Mouse (Mus musculus) kidney, postnatal 25 days (tissue): ENCODE measurements around the gene Gps2.
A peak's percentile ranks its signal among the peaks of the same experiment; 100 is the strongest.
"Not testable (repeated sequence)": the region's sequence is repeated elsewhere in the genome, so short reads cannot be mapped to it uniquely, and the experiment has no call there.

Source experiments
- DNase-seq, 2 experiments: peaks; one replicate each; pipeline ENCODE4 v3.0.0; 2021; ENCODE audit warnings: mixed read lengths in 2 of 2

Gps2 gene

DNA sequence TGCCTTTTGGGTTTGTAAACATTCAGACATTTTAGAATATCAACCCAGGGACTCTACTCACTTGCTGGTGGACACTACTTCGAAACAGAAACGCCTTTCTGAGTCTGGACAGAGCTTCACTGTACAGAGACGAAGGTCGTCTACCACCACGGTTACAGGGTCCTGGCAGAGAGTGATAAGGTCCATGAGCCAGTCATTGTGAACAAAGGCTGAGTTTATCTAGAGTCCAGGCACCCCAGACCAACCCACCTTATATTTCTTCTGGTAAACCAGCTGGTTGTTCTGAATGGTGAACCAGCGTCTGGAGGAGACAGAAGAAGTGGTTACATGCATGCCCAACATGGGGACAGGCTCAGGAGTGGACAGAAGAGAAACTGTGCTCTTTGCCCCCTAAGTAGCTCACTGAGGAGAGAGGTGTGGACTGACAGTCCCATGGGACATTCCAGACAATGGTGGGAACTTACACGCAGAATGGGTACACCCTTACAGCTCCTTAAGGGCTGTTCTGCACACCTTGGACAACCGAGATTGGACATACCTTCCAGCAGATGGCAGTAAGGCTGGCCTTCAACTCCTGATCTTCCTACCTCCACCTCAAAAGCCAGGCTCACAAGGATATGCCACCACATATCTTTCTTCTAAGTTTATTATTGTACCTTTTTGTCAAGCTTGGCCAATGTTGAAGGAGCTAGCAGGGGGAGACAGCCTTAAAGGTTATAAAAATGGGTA is 26.6 kb upstream of the Gps2 start:
- DNase-seq = peak; percentile 63 to 70

DNA sequence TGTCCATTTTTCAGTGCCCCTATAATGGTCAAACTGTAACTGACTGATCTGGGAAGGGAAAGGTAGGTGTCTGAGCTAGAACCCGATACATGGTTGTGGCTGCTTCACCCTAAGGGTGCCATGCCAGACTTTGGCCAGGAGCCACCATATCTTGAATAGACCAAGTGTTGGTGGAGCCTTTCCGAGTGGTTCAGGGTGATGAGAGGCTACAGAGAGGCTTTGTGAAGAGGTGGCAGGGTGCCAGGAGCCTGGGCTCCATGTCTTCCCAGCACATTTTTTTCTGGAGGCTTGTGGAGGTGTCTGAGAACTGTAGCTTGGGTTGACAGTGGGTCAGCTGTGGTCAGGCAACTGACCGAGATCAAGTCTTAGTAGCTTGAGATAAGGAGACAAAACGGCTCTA is 22.2 kb upstream of the Gps2 start:
- DNase-seq = no peak

DNA sequence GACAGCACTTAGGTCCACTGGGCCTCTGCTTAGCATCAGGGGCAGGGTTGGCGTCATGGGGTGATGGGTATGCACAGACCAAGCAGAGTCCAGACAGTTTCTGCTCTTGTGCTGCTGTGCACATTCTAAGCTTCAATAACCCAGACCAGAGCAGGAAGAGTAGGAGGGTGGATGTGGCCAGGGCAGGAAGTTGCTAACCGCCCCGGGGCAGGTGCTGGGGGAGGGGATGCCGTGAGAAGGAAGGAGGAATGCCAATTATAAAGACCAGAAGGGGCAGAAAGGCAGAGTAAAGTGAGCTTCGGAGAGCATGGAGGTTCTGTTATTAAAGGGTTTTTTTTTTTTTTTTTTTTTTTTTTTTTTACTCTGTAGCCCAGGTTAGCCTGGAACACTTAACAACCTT is 19.0 kb upstream of the Gps2 start:
- no peak for DNase-seq

DNA sequence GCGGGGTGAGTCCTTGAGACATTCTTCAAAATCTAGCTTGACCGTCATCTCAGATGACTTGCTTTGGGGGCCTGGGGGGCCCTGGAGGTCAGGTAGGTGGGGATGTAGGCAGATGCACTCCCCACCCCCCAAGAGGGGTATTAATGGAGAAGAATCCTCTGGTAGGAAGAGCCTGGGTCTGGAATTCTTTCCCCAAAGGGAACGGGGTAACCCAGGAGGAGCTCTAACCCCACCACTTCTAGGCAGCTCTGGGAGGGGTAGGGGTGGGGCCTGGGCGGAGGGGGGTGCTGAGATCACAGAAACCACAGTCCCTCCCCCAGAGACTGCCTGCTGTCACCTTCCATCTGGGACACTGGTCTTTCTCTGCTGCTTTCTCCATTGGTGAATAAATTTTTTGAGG is 18.4 kb upstream of the Gps2 start, which contains the start of gene Acap1:
Acap1 (minus strand) TSS at position 249 of the 400 bp plus-strand sequence.
- DNase-seq = no peak

DNA sequence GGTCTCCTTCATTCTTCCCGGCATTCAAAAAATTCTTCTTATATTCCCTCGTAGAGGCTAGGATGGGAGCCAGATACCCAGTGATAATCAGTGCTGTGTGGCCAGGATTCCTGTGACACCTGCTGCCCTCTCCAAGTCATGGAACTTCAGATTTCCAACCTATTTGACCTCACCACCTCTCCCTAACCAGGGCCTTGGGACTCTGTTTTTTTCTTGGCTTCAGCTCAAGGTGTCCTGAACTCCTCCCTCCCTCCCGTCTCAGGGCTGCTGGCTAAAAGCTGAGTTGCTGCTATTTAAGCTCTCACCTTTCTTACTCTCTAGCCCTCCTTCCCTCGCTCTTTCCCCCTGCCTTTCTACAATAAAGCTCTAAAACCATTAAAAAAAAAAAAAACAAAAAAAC is 13.8 kb upstream of the Gps2 start:
- DNase-seq = peak; percentile 31 to 61

DNA sequence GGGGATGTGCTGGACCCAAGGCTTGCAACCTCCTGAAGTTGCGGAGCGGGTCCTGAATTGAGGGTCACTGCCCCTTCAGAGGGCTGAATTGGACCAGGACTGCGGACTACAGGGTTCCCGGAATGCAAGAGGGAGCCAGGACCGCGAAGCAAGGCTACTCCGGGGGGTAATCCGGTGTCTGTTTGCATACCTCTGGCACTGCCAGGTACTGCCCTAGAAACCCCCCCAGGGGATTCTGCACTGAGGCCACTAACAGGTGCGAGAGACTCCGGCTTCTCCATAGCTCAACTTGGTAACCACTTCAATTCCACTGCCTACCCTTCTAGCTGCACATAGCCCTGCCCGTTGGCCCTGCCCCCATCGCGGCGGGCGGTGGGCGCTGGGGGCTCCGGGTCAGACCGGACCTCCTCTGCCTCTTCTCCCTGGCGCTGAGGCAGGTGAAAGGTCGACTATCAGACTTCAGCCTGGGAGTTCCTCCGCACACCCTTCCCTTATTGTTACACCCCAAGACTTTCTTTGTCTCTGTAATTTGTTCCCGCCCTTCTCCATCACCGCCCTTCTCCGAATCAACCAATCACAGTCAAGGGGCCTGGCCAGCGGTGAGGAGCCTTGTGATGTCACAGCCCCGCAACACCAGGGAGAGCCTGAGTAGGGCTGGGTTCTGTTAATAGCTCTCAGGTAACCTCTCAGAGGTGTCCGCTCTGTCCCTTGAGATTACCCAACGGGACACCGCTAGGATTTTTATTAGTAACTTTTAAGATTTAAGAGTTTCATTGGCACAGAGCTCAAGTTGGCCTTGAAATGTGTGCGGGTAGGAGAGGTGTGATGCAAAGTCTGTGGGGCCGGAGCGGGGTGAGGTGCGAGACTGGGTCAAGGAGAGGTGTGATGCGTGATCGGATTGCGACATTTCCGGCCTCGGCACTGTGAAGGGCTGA is 12.9 kb upstream of the Gps2 start, which contains the start of the genes 2810408A11Rik and Neurl4:
2810408A11Rik (minus strand) TSS at position 517 of the 935 bp plus-strand sequence.
Neurl4 (plus strand) TSS at position 602 of the 935 bp plus-strand sequence.
- DNase-seq = peak; percentile 91 to 97

DNA sequence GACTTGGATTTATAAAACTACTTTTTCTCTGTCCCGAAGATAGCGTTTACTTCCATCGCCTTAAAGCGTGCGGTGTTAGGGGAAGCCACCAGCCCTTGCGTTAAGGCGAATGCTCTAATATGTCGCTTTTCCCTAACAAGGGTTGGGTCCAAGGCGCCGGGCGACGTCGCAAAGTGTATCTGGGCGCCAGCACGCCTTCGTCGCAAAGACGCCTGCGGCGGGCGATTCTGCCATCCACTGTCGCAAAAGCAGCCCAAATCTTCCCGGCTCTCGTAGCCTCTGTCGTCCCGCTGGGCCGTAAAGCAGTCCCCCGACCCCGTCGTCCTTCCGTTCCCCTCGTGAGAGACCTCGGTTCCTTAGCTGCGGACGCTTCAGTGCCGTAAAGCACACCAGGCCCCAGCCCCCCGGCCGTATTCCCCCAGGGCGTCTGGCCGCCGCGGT is 12.3 kb upstream of the Gps2 start:
- peak; percentile 94 to 99 for DNase-seq

DNA sequence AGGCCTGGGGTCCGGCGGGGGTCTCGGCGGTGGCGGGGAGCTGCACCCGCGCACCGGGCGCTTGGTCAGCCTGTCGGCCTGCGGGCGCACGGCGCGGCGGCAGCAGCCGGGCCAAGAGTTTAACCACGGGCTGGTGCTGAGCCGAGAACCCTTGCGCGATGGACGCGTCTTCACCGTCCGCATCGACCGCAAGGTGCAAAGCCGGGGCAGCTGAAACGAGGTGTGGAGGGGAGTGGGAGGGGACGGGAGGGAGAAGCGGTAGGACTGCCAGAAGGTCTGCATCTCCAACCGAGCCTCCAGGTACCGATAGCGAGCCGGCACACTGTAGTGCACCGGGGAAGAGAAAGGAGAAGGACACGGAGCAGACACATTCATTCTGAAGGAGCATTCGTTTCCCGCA is 11.7 kb upstream of the Gps2 start:
- no peak for DNase-seq

DNA sequence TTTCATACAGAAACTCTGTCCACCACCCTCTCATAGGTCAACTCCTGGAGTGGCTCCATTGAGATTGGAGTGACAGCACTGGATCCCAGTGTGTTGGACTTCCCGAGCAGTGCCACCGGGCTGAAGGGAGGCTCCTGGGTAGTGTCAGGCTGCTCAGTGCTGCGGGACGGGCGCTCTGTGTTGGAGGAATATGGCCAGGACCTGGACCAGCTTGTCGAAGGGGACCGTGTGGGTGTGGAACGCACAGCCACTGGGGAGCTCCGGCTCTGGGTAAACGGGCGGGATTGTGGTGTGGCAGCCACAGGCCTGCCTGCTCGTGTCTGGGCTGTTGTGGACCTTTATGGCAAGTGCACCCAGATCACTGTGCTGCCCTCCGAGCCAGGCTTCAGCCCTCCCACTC is 10.7 kb upstream of the Gps2 start:
- no peak for DNase-seq

DNA sequence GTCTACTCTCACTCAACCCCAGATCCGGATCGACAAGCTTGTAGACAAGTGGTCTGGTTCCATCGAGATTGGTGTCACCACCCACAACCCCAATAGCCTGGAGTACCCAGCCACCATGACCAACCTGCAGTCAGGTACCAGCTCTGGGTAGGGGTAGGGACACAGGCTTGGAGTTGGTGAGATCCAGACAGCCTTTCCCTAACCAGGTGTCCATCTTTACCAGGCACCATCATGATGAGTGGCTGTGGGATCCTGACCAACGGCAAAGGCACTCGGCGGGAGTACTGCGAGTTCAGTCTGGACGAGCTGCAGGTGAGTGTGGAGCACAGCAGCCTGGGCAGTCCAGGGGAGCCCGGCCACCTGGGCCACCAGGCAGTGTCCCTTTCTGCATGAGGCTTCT is 9.4 kb upstream of the Gps2 start:
- no peak for DNase-seq

DNA sequence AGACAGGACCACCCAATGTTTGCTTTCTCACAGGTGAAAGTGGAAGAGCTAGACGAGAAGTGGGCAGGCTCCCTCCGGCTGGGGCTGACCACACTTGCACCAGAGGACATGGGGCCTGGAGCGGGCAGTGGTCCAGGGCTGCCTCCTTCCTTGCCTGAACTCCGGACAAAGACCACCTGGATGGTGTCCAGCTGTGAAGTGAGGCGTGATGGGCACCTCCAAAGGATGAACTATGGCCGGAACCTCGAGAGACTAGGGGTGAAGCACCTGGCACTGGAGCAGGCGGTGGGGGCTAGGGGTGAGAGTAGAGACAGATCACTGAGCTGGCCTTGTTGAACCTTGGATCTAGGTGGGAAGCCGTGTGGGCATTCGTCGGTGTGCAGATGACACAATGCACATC is 5.0 kb upstream of the Gps2 start:
- peak; percentile 94 to 97 for DNase-seq

DNA sequence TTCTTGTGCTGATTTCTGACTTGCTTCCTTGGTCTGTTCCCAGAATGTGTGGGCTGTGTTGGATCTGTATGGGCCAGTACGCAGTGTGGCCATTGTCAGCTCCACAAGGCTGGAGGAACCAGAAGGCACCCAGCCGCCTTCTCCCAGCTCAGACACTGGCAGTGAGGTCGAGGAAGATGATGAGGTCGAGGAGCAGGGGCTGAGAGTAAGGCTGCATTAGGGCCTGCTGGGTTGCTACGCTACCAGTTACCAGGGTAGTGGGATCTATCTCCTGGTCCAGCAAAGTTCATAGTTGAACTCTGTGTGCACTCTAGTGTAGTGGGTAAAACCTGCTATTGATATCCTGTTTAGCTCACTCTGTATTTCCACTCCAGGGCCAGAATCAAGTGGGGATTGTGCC is 4.5 kb upstream of the Gps2 start:
- DNase-seq = no peak

DNA sequence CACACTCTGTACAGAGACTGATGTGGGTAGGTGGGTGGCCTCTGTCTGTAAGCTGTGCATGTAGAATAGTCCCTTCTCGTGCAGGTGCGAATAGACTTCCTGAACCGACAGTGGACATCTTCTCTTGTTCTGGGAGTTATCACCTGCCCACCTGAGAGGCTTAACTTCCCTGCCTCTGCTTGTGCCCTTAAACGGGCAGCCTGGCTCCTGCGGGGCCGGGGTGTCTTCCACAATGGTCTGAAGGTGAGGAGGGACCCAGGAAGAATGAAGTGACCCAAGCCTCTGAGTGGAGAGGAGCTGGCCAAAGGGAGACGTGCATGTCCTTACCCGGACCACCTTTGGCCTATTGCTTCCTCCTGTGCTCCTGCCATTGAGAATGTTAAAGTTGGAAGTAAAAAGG is 3.5 kb upstream of the Gps2 start:
- no peak for DNase-seq

DNA sequence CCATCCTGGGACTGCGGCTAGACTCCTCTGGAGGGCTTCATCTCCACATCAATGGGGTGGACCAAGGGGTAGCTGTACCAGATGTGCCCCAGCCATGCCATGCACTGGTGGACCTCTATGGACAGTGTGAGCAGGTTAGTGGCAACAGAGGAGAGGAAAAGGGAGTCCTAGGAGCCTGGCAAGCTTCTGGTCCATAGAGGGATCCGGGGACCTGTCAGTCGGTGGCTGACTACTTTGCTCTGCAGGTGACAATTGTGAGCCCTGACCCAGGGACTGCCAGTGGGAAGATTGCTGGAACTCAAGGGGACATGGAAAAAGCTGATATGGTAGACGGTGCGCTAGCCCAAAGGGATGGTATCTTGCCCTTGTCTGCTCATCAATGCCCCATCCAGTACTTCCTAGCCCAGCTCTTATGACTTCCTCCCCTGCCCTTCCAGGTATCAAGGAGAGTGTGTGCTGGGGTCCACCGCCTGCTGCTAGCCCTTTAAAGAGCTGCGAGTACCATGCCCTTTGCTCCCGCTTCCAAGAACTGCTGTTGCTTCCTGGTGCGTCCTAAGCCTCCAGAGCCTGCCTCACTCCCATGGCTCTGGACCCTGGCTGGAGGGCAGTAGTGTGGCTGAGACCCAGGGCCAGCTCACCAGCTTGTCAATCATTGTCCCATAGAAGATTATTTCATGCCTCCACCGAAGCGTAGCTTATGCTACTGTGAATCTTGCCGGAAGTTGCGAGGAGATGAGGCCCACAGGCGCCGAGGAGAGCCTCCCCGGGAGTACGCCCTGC is 2.7 kb upstream of the Gps2 start:
- DNase-seq = peak; percentile 72 to 92

DNA sequence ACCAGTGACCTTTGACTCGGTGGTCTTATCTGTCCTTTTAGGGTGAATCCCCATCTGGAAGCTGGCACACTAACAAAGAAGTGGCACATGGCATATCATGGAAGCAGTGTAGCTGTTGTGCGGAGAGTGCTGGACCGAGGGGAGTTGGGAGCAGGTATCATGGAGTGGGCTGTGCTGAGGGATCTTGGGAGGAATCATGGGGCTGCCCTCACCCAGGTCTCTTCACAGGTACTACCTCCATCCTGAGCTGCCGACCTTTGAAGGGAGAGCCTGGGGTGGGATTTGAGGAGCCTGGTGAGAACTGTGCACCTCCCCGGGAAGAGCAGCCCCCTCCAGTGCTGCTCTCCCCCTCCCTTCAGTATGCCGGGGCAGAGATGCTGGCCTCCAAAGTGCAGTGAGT is 2.0 kb upstream of the Gps2 start:
- no peak for DNase-seq

DNA sequence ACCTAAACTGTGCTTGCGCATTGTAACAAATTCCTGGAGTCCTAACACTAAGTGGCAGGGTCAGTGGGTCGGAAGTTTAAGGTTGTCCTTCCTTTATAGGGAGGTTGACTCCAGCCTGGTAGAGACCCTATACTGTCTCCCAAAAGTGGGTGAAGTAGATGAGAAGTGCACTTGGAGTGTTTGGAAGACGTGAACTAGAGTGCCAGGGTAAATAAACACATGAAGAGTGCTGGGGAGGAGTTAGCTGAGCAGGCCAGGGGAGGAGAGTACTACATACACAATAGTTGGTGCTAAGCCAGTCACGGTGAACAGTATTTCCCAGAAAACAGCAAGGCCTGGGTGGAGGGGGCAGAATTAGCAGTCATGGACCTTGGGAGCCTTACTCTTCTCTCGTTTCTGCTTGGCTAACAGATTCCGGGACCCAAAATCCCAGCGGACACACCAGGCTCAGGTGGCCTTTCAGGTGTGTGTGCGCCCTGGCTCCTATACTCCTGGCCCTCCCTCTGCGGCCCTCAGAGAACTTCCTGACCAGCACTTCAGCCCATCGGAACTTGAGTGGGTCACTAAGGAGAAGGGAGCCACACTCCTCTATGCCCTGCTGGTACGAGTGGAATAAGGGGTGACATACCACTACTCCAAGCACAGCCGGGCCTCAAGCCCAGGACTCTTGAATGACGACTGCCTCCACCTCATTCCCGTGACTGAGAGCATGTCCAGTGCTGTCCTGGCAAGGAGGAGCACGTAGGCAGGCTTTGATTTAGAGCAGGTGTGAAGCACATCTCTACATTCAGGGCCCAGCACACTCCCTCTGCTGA is 765 bp upstream of the Gps2 start:
- DNase-seq = no peak

DNA sequence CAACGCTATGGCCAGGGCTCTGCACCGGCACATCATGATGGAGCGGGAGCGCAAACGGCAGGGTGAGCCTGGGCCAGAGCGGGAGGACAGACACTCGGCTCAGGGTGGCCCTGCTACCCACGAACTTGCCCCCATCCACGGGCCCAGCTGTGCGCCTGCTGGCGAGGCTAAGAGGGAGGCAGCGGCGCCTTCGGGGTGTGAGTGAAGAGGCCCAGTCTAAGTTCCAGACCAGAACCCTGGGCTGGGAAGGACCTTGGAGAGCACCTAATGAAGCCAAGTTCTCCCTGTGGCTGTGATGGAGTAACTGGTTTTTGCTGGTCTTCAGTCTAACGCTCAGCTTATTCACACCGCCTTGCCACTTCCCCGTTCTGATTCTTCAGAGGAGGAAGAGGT is 680 bp downstream of the Gps2 start:
- no peak for DNase-seq

DNA sequence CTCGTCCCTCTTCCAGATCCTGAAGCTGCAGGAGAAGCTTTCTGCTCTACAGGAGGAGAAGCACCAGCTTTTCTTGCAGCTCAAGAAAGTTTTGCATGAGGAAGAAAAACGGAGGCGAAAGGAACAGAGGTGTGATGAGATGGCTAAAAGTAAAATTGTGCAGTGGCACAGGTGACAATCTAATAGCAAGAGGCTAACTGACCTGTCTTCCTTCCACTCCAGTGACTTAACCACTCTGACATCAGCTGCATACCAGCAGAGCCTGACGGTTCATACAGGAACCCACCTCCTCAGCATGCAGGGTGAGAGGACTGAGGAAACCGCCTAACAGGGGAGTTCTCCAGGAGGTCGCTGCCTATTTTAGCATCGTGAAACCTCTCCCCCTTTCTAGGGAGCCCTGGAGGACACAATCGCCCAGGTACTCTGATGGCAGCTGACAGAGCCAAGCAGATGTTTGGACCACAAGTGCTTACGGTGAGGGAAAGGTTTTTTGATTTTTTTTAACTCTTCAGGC is 1.3 kb downstream of the Gps2 start:
- DNase-seq = no peak

DNA sequence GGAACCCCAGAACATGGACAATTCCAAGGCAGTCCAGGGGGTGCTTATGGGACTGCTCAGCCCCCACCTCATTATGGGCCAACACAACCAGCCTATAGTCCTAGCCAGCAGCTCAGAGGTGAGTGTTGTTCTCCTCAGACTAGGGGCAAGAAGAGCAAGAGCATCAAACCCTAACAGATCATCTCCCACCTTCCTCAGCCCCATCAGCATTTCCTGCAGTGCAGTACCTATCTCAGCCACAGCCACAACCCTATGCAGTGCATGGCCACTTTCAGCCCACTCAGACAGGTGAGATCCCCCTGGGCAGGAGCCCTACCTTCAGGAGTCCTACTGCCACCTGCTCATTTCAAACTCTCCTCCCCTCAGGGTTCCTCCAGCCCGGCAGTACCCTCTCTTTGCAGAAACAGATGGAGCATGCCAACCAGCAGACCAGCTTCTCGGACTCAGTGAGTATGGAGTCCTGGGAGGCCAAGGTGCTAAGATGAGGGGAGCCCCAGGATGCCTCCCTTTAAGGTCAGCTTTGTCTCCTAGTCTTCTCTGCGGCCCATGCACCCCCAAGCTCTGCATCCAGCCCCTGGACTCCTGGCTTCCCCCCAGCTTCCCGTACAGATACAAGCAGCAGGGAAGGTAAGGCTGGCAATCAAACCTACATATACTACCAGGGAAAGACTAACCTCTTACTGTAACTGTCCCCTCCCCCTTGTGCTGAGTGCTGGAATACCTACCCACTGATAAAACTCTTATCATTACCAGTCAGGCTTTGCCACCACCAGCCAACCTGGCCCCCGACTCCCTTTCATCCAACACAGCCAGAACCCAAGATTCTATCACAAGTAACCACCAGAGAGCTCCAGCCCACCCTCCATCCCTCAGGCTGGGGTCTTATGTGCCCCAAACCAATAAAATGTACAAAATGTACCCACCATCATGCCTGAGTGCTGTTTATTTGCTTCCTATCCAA is 2.3 kb downstream of the Gps2 start:
- no peak for DNase-seq

DNA sequence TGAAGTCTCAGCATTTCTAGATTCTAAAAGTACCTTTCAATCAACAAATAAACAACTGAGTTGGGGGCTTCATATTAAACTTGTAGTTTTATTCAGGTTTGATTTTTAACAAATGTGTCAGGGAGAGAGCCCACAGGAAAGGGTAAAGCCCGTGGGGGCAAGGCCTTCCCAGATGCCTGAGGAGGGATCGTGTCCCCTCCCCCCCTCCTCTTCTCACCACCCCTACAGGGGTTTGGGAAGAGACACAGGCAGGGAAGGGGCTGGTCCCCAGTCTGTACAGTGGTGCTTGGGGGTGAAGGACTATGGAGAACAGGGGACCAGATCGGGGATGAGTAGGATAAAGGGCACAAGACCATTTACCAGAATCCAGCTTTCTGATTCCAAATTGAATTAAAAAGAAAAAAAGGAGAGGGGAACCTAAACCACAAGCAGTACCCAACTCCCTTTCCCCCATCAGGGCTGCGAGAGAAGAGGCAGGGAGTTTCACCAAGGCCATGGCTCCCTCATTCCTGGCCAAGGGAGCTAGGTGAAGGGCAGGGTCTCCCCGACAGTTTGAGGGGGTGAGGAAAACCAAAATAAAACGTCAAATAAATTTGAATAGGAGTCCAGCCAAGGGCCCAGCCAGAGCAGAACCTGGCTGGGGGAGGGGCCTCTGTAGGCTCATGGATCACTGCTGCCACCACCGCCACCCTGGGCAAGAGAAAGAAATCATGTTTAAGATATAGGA is 3.1 kb downstream of the Gps2 start:
- not testable (repeated sequence) for DNase-seq
